Mouse (Mus musculus): ENCODE data around the gene Tacc2. TPM values are rescaled to one million over a fixed set of nuclear protein-coding genes. Genes with fewer than 3 reads are reported as not detected.

The Tacc2 gene
- polyA plus RNA-seq, 1 experiment: 57.5 TPM

GRCm38 (mm10) chr7:130782501-130783050 is 205.3 kb downstream of the Tacc2 start:
- Histone ChIP-seq H3K4me3 (ENCODE audit: low read depth, low read length) (no peak overlapping the region), H3K27ac (ENCODE audit: insufficient read depth, low read depth, low read length) (no peak overlapping the region), H3K27me3 (ENCODE audit: control insufficient read depth, insufficient read depth, low read length) (no peaks in the 10 kb centered on the region), H3K36me3 (ENCODE audit: control insufficient read depth, insufficient read depth, low read length) (no peaks in the 10 kb centered on the region), H3K4me1 (ENCODE audit: control insufficient read depth, insufficient read depth, insufficient read length, low read length) (no peaks in the 10 kb centered on the region)
- no peak for TF ChIP-seq POLR2A (IDR thresholded peaks at IDR 0.05; ENCODE audit: low read depth, low read length)
- TF ChIP-seq CTCF (IDR thresholded peaks at IDR 0.05; ENCODE audit: extremely low read depth, insufficient read length, insufficient replicate concordance, low read depth, low read length): no peak
- 71% methylated on average over 5 of the region's 5 CpGs for WGBS

- H3K4me1 ChIP-seq (ENCODE audit: control insufficient read depth, insufficient read depth, insufficient read length, low read length): no peaks in the 10 kb centered on the region
- H3K36me3 ChIP-seq (ENCODE audit: control insufficient read depth, insufficient read depth, low read length): no peaks in the 10 kb centered on the region
- no peak overlapping the region for H3K27ac ChIP-seq (ENCODE audit: insufficient read depth, low read depth, low read length)
- H3K4me3 ChIP-seq (ENCODE audit: low read depth, low read length): no peak overlapping the region
- TF ChIP-seq CTCF (IDR thresholded peaks at IDR 0.05; ENCODE audit: extremely low read depth, insufficient read length, insufficient replicate concordance, low read depth, low read length) (no peak), POLR2A (IDR thresholded peaks at IDR 0.05; ENCODE audit: low read depth, low read length) (no peak)
- WGBS: 58% methylated on average over 12 of the region's 12 CpGs
- no peaks in the 10 kb centered on the region for H3K27me3 ChIP-seq (ENCODE audit: control insufficient read depth, insufficient read depth, low read length)
Measured at GRCm38 (mm10) chr7:130785923-130786575, 208.8 kb downstream of the Tacc2 start.

- H3K36me3 ChIP-seq (ENCODE audit: control insufficient read depth, insufficient read depth, low read length): no peaks in the 10 kb centered on the region
- H3K27me3 ChIP-seq (ENCODE audit: control insufficient read depth, insufficient read depth, low read length): no peaks in the 10 kb centered on the region
- H3K4me1 ChIP-seq (ENCODE audit: control insufficient read depth, insufficient read depth, insufficient read length, low read length): no peaks in the 10 kb centered on the region
- H3K27ac ChIP-seq (ENCODE audit: insufficient read depth, low read depth, low read length): no peak overlapping the region
- H3K4me3 ChIP-seq (ENCODE audit: low read depth, low read length): no peak overlapping the region
- TF ChIP-seq CTCF (IDR thresholded peaks at IDR 0.05; ENCODE audit: extremely low read depth, insufficient read length, insufficient replicate concordance, low read depth, low read length) (no peak), POLR2A (IDR thresholded peaks at IDR 0.05; ENCODE audit: low read depth, low read length) (no peak)
- 71% methylated on average over 5 of the region's 5 CpGs for WGBS
Measured at GRCm38 (mm10) chr7:130786708-130787107, 209.5 kb downstream of the Tacc2 start.

GRCm38 (mm10) chr7:130787537-130787936 is 210.3 kb downstream of the Tacc2 start:
- Histone ChIP-seq H3K4me1 (ENCODE audit: control insufficient read depth, insufficient read depth, insufficient read length, low read length) (no peaks in the 10 kb centered on the region), H3K27ac (ENCODE audit: insufficient read depth, low read depth, low read length) (no peak overlapping the region), H3K4me3 (ENCODE audit: low read depth, low read length) (no peak overlapping the region), H3K27me3 (ENCODE audit: control insufficient read depth, insufficient read depth, low read length) (no peaks in the 10 kb centered on the region), H3K36me3 (ENCODE audit: control insufficient read depth, insufficient read depth, low read length) (no peaks in the 10 kb centered on the region)
- no peak for TF ChIP-seq POLR2A (IDR thresholded peaks at IDR 0.05; ENCODE audit: low read depth, low read length)
- no peak for TF ChIP-seq CTCF (IDR thresholded peaks at IDR 0.05; ENCODE audit: extremely low read depth, insufficient read length, insufficient replicate concordance, low read depth, low read length)
- 73% methylated on average over 4 of the region's 4 CpGs for WGBS

GRCm38 (mm10) chr7:130788950-130789349 is 211.7 kb downstream of the Tacc2 start:
- H3K4me3 ChIP-seq (ENCODE audit: low read depth, low read length): no peak overlapping the region
- no peaks in the 10 kb centered on the region for H3K27me3 ChIP-seq (ENCODE audit: control insufficient read depth, insufficient read depth, low read length)
- H3K36me3 ChIP-seq (ENCODE audit: control insufficient read depth, insufficient read depth, low read length): no peaks in the 10 kb centered on the region
- WGBS: 83% methylated on average over 3 of the region's 3 CpGs
- H3K27ac ChIP-seq (ENCODE audit: insufficient read depth, low read depth, low read length): no peak overlapping the region
- no peaks in the 10 kb centered on the region for H3K4me1 ChIP-seq (ENCODE audit: control insufficient read depth, insufficient read depth, insufficient read length, low read length)
- no peak for TF ChIP-seq CTCF (IDR thresholded peaks at IDR 0.05; ENCODE audit: extremely low read depth, insufficient read length, insufficient replicate concordance, low read depth, low read length)
- no peak for TF ChIP-seq POLR2A (IDR thresholded peaks at IDR 0.05; ENCODE audit: low read depth, low read length)

- WGBS: 85% methylated on average over 7 of the region's 7 CpGs
- Histone ChIP-seq H3K4me3 (ENCODE audit: low read depth, low read length) (no peak overlapping the region), H3K27ac (ENCODE audit: insufficient read depth, low read depth, low read length) (no peak overlapping the region), H3K4me1 (ENCODE audit: control insufficient read depth, insufficient read depth, insufficient read length, low read length) (no peaks in the 10 kb centered on the region), H3K27me3 (ENCODE audit: control insufficient read depth, insufficient read depth, low read length) (no peaks in the 10 kb centered on the region), H3K36me3 (ENCODE audit: control insufficient read depth, insufficient read depth, low read length) (no peaks in the 10 kb centered on the region)
- no peak for TF ChIP-seq POLR2A (IDR thresholded peaks at IDR 0.05; ENCODE audit: low read depth, low read length)
- no peak for TF ChIP-seq CTCF (IDR thresholded peaks at IDR 0.05; ENCODE audit: extremely low read depth, insufficient read length, insufficient replicate concordance, low read depth, low read length)
Measured at GRCm38 (mm10) chr7:130789456-130789855, 212.2 kb downstream of the Tacc2 start.

- 83% methylated on average over 9 of the region's 9 CpGs for WGBS
- TF ChIP-seq POLR2A (IDR thresholded peaks at IDR 0.05; ENCODE audit: low read depth, low read length) (no peak), CTCF (IDR thresholded peaks at IDR 0.05; ENCODE audit: extremely low read depth, insufficient read length, insufficient replicate concordance, low read depth, low read length) (no peak)
- no peaks in the 10 kb centered on the region for H3K27me3 ChIP-seq (ENCODE audit: control insufficient read depth, insufficient read depth, low read length)
Measured at GRCm38 (mm10) chr7:130793671-130794070, 216.4 kb downstream of the Tacc2 start.

More at GRCm38 (mm10) chr7:130793671-130794070, 216.4 kb downstream of the Tacc2 start:
- no peak overlapping the region for H3K27ac ChIP-seq (ENCODE audit: insufficient read depth, low read depth, low read length)
- no peak overlapping the region for H3K4me3 ChIP-seq (ENCODE audit: low read depth, low read length)
- no peaks in the 10 kb centered on the region for H3K36me3 ChIP-seq (ENCODE audit: control insufficient read depth, insufficient read depth, low read length)
- H3K4me1 ChIP-seq (ENCODE audit: control insufficient read depth, insufficient read depth, insufficient read length, low read length): peaks cover 5% of the 10 kb centered on the region; the same call in 1 of the 2 replicates

Data from small intestine, adult 2 months (tissue).